Mouse (Mus musculus) stomach, embryonic 15.5 days (tissue): ENCODE results near the gene Ttll8. TPM values are rescaled to one million over a fixed set of nuclear protein-coding genes. Genes with fewer than 3 reads are reported as not detected.

Experiments
- ATAC-seq: fragments of 200-750 bp; cut with Nextera tagmentation; 2 replicates; pipeline ENCODE4 v1.8.0; 2017; ENCODE audit warnings: low read depth, moderate number of reproducible peaks, moderate TSS enrichment; ENCODE audit not compliant: insufficient read depth, low FRiP score
- H3K27ac ChIP-seq: fragments of 300-500 bp; sonication (generic); 2 replicates; pipeline ENCODE4 v1.5.1; 2015; ENCODE audit warnings: mild to moderate bottlenecking, inconsistent platforms
- H3K27me3 ChIP-seq: fragments of 300-500 bp; sonication (generic); replicated peaks from 2 replicates; pipeline ENCODE4 v1.6.1; 2015; ENCODE audit warnings: inconsistent platforms
- H3K36me3 ChIP-seq: fragments of 300-500 bp; sonication (generic); 2 replicates; pipeline ENCODE4 v1.6.1; 2015; ENCODE audit warnings: inconsistent platforms
- H3K4me1 ChIP-seq: fragments of 300-500 bp; sonication (generic); 2 replicates; pipeline ENCODE4 v1.6.1; 2015; ENCODE audit warnings: inconsistent platforms
- H3K4me2 ChIP-seq: fragments of 300-500 bp; sonication (generic); 2 replicates; pipeline ENCODE4 v1.6.1; 2015; ENCODE audit warnings: mild to moderate bottlenecking, inconsistent platforms
- H3K4me3 ChIP-seq: fragments of 300-500 bp; sonication (generic); replicated peaks from 2 replicates; pipeline ENCODE4 v1.5.1; 2015; ENCODE audit warnings: inconsistent platforms
- H3K9ac ChIP-seq: fragments of 300-500 bp; sonication (generic); 2 replicates; pipeline ENCODE4 v1.6.1; 2015; ENCODE audit warnings: inconsistent platforms
- H3K9me3 ChIP-seq: fragments of 300-500 bp; sonication (generic); 2 replicates; pipeline ENCODE4 v1.6.1; 2016; ENCODE audit warnings: inconsistent platforms
- WGBS: fragments of 180-500 bp; shearing (Covaris S2); methylation state at CpG from one replicate; pipeline ENCODE4 v1.1.7; 2015; 5-methylcytosine and 5-hydroxymethylcytosine counted together
- polyA plus RNA-seq: library from polyadenylated mRNA; unstranded; fragments of >200 nt; fragmentation: Nextera tagmentation; extraction: Ambion mirVana; gene quantifications from 2 replicates; pipeline ENCODE4 v1.2.1, GENCODE M21; 2015

The Ttll8 gene
- polyA plus RNA-seq, 1 experiment from 2014 or later: not detected

DNA sequence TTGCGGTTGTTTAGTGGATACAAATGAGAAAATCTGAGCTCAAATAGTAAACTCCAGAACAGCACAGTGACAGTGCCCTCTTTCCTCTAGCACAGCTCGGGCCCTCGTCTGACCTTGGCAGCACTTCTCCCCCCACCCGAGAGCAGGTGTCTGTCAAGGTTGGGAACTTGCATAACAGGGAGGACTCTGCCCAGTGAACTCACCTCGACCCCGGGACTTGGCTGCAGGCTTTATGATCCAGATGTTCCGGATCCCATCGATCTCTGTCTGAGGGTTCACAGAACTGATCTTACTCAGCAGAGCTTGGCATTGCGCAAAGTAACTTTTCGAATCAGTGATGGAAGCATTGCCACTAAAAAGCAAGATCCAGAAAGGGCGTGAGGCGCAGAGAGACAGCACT, 34.9 kb downstream of the Ttll8 start:
- Histone ChIP-seq H3K4me3 (no peak overlapping the region), H3K9me3 (no peaks in the 10 kb centered on the region), H3K4me1 (no peaks in the 10 kb centered on the region), H3K9ac (no peak overlapping the region), H3K27ac (no peak overlapping the region), H3K27me3 (no peaks in the 10 kb centered on the region), H3K4me2 (no peak overlapping the region), H3K36me3 (no peaks in the 10 kb centered on the region)
- ATAC-seq: no peak
- 59% methylated on average over 12 of the region's 12 CpGs for WGBS

DNA sequence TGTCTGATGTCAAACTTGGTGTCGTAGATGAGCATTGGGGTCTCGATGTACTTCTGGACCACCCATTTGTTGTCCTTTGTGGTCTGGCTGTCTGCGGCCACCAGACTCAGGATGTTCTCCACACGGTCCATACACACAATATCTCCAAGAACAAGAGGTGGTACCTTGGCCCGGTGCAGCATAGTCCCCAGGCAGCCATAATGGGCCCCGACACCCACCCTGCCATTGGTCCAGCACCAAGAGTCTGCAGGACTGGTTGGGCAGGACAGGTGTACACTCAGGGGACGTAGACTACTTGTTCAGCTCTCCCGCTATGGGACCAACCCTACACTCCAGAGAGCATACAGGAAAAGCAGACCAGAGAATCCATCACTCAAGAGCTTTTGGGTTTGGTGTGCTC, 37.1 kb downstream of the Ttll8 start:
- Histone ChIP-seq H3K4me1 (no peaks in the 10 kb centered on the region), H3K36me3 (no peaks in the 10 kb centered on the region), H3K27ac (no peak overlapping the region), H3K27me3 (no peaks in the 10 kb centered on the region), H3K4me2 (no peak overlapping the region), H3K9ac (no peak overlapping the region), H3K4me3 (no peak overlapping the region), H3K9me3 (no peaks in the 10 kb centered on the region)
- ATAC-seq: no peak
- 90% methylated on average over 8 of the region's 8 CpGs for WGBS

DNA sequence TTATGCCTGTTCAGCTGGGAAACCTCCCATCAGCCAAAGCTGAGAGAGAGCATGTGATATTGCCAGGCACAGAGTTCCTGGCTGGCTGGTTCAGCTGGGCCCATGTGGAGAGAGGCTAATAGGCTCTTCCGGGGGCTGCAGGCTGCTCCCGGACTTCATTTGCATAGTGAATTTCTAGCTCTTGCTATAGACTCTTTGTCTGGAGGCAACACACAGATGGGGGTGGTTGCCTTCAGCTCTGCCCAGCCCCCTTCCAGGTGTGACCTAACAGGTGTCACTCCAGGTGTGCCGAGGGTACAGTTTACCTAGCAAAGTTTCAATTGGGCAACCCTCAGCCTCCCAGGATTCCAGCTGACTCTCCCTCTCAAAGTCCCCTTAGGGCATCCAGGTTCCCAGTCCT, 37.9 kb downstream of the Ttll8 start:
- Histone ChIP-seq H3K4me1 (no peaks in the 10 kb centered on the region), H3K36me3 (no peaks in the 10 kb centered on the region), H3K9me3 (no peaks in the 10 kb centered on the region), H3K27ac (no peak overlapping the region), H3K4me2 (no peak overlapping the region), H3K9ac (no peak overlapping the region), H3K27me3 (no peaks in the 10 kb centered on the region), H3K4me3 (no peak overlapping the region)
- ATAC-seq: peak; percentile 65; the same call in 1 of the 2 replicates
- 35% methylated on average over 3 of the region's 3 CpGs for WGBS

DNA sequence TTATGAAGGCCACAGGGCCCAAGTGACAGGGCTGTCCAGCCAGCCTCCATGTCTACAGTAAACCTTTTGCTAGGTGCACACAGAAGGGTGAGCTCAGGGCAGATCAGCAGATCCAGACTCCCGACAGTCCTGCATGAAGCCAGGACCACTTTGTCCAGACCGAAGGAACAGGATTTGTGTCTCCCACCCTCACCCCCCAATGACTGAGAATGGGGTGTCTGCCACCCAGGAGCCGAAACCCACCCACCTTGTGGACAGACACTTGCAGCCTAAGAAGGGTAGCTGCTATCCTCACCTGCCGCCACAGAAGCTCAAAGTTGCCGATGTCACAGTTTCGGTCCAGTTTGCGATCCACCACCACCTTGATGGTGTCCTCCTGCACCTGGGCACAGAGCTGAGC, 39.2 kb downstream of the Ttll8 start:
- no peaks in the 10 kb centered on the region for H3K36me3 ChIP-seq
- H3K4me1 ChIP-seq: no peaks in the 10 kb centered on the region
- WGBS: 94% methylated on average over 7 of the region's 7 CpGs
- H3K27me3 ChIP-seq: no peaks in the 10 kb centered on the region
- no peaks in the 10 kb centered on the region for H3K9me3 ChIP-seq
- H3K9ac ChIP-seq: no peak overlapping the region
- H3K4me3 ChIP-seq: no peak overlapping the region
- H3K4me2 ChIP-seq: no peak overlapping the region
- ATAC-seq: no peak
- peak overlapping the region; percentile 26; the same call in 1 of the 2 replicates for H3K27ac ChIP-seq

DNA sequence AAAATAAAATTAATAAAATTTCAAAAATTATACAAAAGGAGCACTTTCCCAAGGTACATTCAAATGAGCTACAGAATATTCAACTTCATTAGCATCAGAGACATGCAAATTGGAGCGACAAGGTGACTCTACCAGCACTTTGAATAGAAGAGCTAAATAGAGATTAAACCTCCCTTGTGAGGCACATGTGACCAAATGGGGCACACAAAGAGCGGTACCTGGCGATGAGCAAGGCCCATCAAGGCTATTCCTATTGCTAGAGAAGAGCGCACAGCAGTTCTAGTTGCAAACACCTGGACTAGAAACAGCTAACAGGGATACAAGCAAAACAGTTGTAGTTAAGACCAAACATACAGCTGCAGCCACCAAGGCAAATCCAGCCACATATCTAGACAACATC, 47.9 kb downstream of the Ttll8 start:
- whole genome bisulfite sequencing: 74% methylated on average over 4 of the region's 4 CpGs
- no peak overlapping the region for H3K4me2 ChIP-seq
- H3K9ac ChIP-seq: no peak overlapping the region
- no peak overlapping the region for H3K27ac ChIP-seq
- H3K36me3 ChIP-seq: no peaks in the 10 kb centered on the region
- no peak overlapping the region for H3K4me3 ChIP-seq
- H3K9me3 ChIP-seq: no peaks in the 10 kb centered on the region
- H3K4me1 ChIP-seq: no peaks in the 10 kb centered on the region
- ATAC-seq: no peak
- no peaks in the 10 kb centered on the region for H3K27me3 ChIP-seq

DNA sequence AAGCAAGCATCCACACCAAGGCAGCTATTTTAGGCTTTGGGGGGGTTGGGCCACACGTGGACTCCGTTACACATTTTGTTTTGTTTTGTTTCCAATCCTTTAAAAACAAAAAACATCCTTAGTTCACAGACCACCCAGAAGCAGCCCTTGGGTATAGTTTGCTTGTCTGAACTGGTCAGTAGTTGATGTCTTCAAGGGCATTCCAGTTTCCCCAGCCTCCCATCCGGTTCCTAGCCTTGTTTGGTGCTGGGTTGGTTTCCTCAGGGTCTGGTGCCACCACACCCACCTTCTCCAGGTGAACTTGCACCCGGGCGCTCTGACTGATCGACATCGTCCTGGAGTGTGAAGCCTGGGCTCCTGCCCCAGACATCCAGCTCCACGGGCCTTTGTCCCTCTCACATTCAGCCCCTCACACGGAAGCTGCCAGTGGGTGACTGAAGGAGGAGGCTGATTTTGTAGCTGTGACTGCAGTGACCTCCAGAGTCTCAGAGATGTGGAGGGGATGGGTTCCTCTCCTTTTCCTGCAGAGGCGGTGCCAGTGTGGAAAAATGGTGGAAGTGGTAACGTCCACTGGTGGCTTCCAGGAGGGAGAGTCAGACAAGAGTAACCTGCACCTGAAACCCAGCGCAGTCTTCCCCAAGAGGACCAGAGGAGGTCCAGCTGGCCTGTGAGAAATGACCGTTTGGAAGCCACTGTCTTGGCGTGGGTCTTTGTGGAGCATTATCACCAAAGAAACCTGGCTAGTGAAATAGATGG, 50.0 kb downstream of the Ttll8 start:
- H3K36me3 ChIP-seq: no peaks in the 10 kb centered on the region
- no peak overlapping the region for H3K4me2 ChIP-seq
- ATAC-seq: no peak
- H3K4me1 ChIP-seq: no peaks in the 10 kb centered on the region
- no peak overlapping the region for H3K9ac ChIP-seq
- 81% methylated on average over 14 of the region's 14 CpGs for WGBS
- no peaks in the 10 kb centered on the region for H3K9me3 ChIP-seq
- H3K4me3 ChIP-seq: no peak overlapping the region
- no peak overlapping the region for H3K27ac ChIP-seq
- H3K27me3 ChIP-seq: no peaks in the 10 kb centered on the region

DNA sequence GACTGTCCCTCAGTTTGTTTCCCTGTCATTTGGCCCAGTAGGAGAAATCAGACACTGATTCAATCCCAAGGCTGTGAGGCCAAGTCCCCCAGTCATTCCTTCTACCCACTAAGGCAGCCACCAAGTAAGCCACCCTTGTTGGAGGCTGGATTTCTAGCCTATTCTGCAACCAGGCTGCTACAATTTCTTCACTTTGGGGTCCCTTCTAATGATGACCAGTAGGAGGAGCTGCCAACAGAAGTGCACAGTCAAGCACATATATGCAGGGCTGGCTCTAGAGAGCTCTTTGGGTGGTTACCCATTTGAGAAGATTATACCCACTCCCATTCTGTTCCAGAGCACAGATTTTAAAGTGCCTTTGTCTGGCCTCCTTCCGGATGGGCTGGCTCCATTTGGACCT, 51.1 kb downstream of the Ttll8 start:
- Histone ChIP-seq H3K9ac (no peak overlapping the region), H3K27ac (no peak overlapping the region), H3K4me2 (no peak overlapping the region), H3K4me3 (no peak overlapping the region), H3K4me1 (no peaks in the 10 kb centered on the region), H3K27me3 (no peaks in the 10 kb centered on the region), H3K9me3 (no peaks in the 10 kb centered on the region), H3K36me3 (no peaks in the 10 kb centered on the region)
- 78% methylated on average over 1 of the region's 1 CpGs for WGBS
- no peak for ATAC-seq

DNA sequence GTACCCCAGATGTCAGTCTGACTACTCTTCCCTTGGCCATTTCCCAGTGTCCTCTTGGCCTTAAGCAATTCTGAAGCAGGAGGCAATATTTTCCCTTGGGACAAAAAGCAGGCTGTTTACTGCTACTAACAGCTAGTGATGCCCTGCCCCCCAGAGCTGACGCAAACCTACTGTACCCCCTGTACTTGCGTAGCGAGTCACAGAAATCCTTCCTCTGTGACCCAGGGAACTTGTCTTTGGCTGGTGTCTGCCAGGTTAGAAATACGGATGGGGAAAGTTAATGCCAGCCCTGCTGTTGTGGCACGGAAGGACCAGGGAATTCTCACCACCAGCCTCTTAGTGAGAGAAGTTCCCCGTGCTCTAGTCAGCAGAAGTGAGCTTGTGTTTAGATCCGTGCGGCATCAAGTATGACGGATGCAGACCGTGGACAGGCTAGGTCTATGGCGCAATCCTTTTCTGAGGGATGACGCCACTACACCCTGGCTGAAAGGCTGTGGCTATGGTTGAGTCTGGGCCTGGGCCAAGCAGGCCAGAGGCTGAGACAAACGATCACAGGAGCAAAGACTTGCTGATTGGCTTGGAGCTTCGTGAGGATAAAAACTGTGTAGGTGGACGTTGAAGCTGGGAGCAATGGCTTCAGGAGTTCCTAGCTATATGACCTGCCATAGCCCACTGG, 51.9 kb downstream of the Ttll8 start:
- no peak for ATAC-seq
- Histone ChIP-seq H3K9ac (no peak overlapping the region), H3K4me1 (no peaks in the 10 kb centered on the region), H3K36me3 (no peaks in the 10 kb centered on the region), H3K4me2 (no peak overlapping the region), H3K4me3 (no peak overlapping the region), H3K27me3 (no peaks in the 10 kb centered on the region), H3K27ac (no peak overlapping the region), H3K9me3 (no peaks in the 10 kb centered on the region)
- 72% methylated on average over 15 of the region's 15 CpGs for WGBS

DNA sequence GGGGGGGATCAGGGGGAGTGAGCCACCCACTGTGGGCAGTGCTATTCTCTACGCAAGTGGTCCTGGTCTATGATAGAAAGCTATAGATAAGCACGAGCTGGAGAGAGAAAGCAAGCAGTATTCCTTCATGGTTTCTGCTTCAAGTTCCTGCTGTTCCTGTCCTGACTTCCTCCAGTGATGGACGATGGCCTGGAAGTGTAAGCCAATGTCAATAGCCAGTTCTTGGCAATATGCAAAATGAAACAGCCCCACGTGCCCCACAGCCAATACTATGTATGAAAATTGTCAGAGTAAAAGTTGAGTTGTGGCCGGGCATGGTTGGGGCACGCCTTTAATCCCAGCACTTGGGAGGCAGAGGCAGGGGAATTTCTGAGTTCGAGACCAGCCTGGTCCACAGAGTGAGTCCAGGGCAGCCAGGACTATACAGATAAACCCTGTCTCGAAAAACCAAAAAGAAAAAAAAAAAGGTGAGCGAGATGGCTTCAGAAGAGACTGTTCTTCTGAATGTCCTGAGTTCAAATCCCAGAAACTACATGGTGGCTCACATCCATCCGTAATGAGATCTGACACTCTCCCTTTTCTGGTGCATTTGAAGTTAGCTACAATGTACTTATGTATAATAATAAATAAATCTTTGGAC, 57.8 kb downstream of the Ttll8 start:
- Histone ChIP-seq H3K4me3 (no peak overlapping the region), H3K36me3 (no peaks in the 10 kb centered on the region), H3K9me3 (no peaks in the 10 kb centered on the region), H3K27ac (no peak overlapping the region), H3K27me3 (no peaks in the 10 kb centered on the region), H3K4me2 (no peak overlapping the region), H3K9ac (no peak overlapping the region), H3K4me1 (0 out of 2 replicates have a peak, but pooled peaks cover 2% of the 10 kb centered on the region)
- no peak for ATAC-seq
- 81% methylated on average over 10 of the region's 10 CpGs for WGBS

DNA sequence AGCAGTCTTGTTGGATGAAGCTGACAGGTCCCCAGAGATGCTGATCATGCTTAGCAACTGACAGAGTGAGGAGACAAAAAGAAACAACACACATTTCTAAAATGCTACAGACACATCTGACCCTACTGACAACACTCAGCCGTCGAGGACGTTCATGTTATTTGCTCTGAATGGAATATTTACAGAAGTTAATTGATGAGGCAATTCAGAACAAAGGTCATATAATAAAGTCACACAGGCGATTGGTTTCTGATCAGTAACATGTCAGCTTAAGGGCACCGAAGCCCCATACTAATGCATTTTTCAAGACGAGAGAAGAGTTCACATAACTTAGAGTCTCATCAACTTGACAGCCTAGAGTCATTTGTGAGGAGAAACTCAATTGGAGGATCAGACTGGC, 58.3 kb downstream of the Ttll8 start:
- Histone ChIP-seq H3K4me1 (0 out of 2 replicates have a peak, but pooled peaks cover 5% of the 10 kb centered on the region), H3K4me2 (no peak overlapping the region), H3K4me3 (no peak overlapping the region), H3K9ac (no peak overlapping the region), H3K9me3 (no peaks in the 10 kb centered on the region), H3K27ac (no peak overlapping the region), H3K36me3 (no peaks in the 10 kb centered on the region), H3K27me3 (no peaks in the 10 kb centered on the region)
- 62% methylated on average over 6 of the region's 6 CpGs for WGBS
- ATAC-seq: no peak

DNA sequence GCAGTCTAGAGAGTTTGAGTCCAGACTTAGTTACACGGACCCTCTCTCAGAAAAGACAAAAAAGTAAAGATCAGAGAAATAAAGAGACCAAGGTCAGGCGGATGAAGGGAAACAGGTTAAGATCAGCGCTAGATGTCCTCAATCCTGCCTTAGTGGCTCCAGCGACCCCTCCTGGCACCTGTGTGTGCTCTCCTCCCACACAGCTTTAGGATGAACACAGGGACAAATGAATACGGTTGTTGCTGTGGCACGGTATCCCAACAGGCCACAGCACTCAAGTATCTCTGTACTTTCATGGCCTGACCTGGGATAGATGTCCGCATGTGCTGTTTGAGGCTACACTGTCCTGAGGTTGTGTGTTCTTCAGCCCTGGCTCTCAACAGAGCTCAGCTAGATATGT, 59.1 kb downstream of the Ttll8 start:
- Histone ChIP-seq H3K9me3 (no peaks in the 10 kb centered on the region), H3K4me3 (no peak overlapping the region), H3K36me3 (no peaks in the 10 kb centered on the region), H3K27me3 (no peaks in the 10 kb centered on the region), H3K9ac (no peak overlapping the region), H3K4me2 (no peak overlapping the region), H3K4me1 (0 out of 2 replicates have a peak, but pooled peaks cover 5% of the 10 kb centered on the region), H3K27ac (no peak overlapping the region)
- ATAC-seq: no peak
- 60% methylated on average over 7 of the region's 7 CpGs for WGBS

DNA sequence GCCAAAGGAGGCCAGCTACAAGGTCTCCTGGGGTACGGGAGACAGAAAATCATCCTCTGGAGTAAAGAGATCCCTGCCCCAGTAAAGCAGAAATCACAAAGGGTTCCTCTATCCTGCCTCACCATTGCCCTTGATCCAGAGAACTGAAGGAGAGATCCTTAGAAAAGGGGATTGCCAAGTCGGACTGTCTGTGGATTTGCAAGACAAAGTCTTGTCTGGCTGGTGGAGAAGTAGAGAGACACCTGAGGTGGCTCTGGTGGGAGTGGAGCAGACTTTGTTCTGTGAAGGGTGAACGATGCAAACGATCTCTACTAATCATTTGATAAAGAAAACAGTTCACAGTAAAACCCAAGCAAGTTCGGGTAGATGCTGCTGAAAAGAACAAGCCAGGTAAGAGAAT, 61.3 kb downstream of the Ttll8 start:
- Histone ChIP-seq H3K9me3 (no peaks in the 10 kb centered on the region), H3K9ac (no peak overlapping the region), H3K36me3 (no peaks in the 10 kb centered on the region), H3K4me1 (0 out of 2 replicates have a peak, but pooled peaks cover 13% of the 10 kb centered on the region), H3K4me3 (no peak overlapping the region), H3K27me3 (no peaks in the 10 kb centered on the region), H3K27ac (no peak overlapping the region), H3K4me2 (no peak overlapping the region)
- ATAC-seq: no peak
- WGBS: 68% methylated on average over 5 of the region's 5 CpGs
